29 mouse cellular contexts compared by ENCODE assay signal in the genomic region with DNA sequence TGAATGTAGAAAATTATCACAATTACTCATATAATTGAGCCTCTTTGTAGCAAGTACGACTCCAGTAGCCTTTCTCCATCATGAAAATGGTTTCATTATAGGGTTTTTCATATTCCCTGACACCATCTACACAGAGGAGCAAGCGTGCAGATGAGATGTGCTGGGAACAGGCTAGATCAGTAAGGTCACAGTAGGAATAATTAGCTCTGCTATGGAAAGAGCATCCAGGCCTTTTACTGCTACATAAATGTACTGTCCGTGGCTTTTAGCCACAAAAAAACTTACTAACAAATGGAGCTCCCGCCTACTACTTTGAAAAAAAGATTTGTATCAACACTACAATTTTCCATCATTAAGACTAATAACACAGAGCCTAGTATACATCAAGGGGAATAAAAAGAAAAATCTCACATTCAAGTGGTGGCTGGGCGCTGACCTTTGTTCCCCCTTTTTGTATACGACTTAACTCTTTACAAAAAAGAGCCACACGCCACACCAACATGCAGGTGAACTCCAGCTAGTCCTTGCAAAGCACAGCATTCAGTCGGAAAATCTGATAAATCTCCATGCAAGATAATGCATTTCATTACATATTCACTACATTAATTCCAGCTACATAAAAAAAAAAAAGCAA. TPM values are rescaled to one million over a fixed set of nuclear protein-coding genes. Genes with fewer than 3 reads are reported as not detected.
DNase-seq lines count a peak whose midpoint lies in the region; ATAC-seq and TF ChIP-seq lines count a peak whose summit lies in the region.
"Had no signal": no experiment of that assay in that cellular context is flagged by ENCODE, and none has a peak within 500 bp of the region (broad histone marks: within the 10 kb centered on the region; RNA-seq: fewer than 3 reads in every experiment).

No protein-coding gene starts in this region.

- no peak for TF ChIP-seq POLR2A in brain, embryonic 14.5 days (IDR thresholded peaks at IDR 0.05; ENCODE audit: borderline replicate concordance, extremely low read depth, insufficient read depth, insufficient read length, poor library complexity, severe bottlenecking)
- no peak for TF ChIP-seq POLR2A in kidney, adult 2 months (IDR thresholded peaks at IDR 0.05; ENCODE audit: low read depth, low read length)

- H3K27me3 ChIP-seq in hindbrain, embryonic 11.5 days (ENCODE audit: control insufficient read depth, insufficient read depth, low read length) = peaks cover 8% of the 10 kb centered on the region
- peaks cover 28% of the 10 kb centered on the region for H3K27me3 ChIP-seq in hindbrain, embryonic 16.5 days (replicated peaks; ENCODE audit: control insufficient read depth, insufficient read depth, low read length)
- peaks cover 21% of the 10 kb centered on the region for H3K27me3 ChIP-seq in forebrain, embryonic 11.5 days (ENCODE audit: control insufficient read depth, insufficient read depth, low read length)
- no peaks in the 10 kb centered on the region for H3K27me3 ChIP-seq in forebrain, embryonic 16.5 days (replicated peaks; ENCODE audit: control insufficient read depth, insufficient read depth, low read length)
- no peaks in the 10 kb centered on the region for H3K27me3 ChIP-seq in kidney, adult 2 months (replicated peaks; ENCODE audit: control insufficient read depth, insufficient read depth, low read length)

- H3K9ac ChIP-seq in hindbrain, embryonic 11.5 days (ENCODE audit: low read depth, low read length) = no peak overlapping the region
- no peak overlapping the region for H3K9ac ChIP-seq in hindbrain, embryonic 16.5 days (ENCODE audit: low read depth, low read length)
- H3K9ac ChIP-seq in forebrain, embryonic 11.5 days (ENCODE audit: low read length) = 0 out of 2 replicates have a peak overlapping the region, but pooled peaks have one; percentile 24
- H3K9ac ChIP-seq in forebrain, embryonic 16.5 days (replicated peaks; ENCODE audit: low read depth, low read length) = 0 out of 2 replicates have a peak overlapping the region, but pooled peaks have one; percentile 17
- H3K9ac ChIP-seq: embryonic facial prominence, embryonic 15.5 days; hindbrain, embryonic 13.5 days; limb, embryonic 15.5 days; liver, embryonic 13.5 days had no signal

- peak; percentile 53; the same call in 1 of the 2 replicates for ATAC-seq in hindbrain, embryonic 11.5 days (ENCODE audit: low FRiP score)
- ATAC-seq in hindbrain, embryonic 16.5 days = no peak
- peak; percentile 82 for ATAC-seq in forebrain, embryonic 11.5 days (replicated peaks; ENCODE audit: low FRiP score)
- peak; percentile 90 for ATAC-seq in forebrain, embryonic 16.5 days
- ATAC-seq in granulocyte monocyte progenitor cell, adult 5-6 weeks (replicated peaks; ENCODE audit: poor library complexity, severe bottlenecking) = no peak
- ATAC-seq: lung, postnatal 0 days had no signal

- H3K4me3 ChIP-seq in hindbrain, embryonic 11.5 days (ENCODE audit: low read depth, low read length) = no peak overlapping the region
- no peak overlapping the region for H3K4me3 ChIP-seq in hindbrain, embryonic 16.5 days (ENCODE audit: low read length)
- no peak overlapping the region for H3K4me3 ChIP-seq in forebrain, embryonic 11.5 days (ENCODE audit: low read depth, low read length)
- no peak overlapping the region for H3K4me3 ChIP-seq in forebrain, embryonic 16.5 days (replicated peaks; ENCODE audit: low read length)
- no peak overlapping the region for H3K4me3 ChIP-seq in kidney, adult 2 months (ENCODE audit: insufficient read depth, low read depth, low read length)
- H3K4me3 ChIP-seq: embryonic facial prominence, embryonic 15.5 days; hindbrain, embryonic 13.5 days; limb, embryonic 10.5 days; limb, embryonic 15.5 days; liver, embryonic 13.5 days; megakaryocyte, embryonic 14.5 days had no signal

- H3K9me3 ChIP-seq in hindbrain, embryonic 11.5 days (ENCODE audit: control insufficient read depth, low read length) = no peaks in the 10 kb centered on the region
- no peaks in the 10 kb centered on the region for H3K9me3 ChIP-seq in hindbrain, embryonic 16.5 days (ENCODE audit: control insufficient read depth, low read length)
- no peaks in the 10 kb centered on the region for H3K9me3 ChIP-seq in forebrain, embryonic 11.5 days (ENCODE audit: control insufficient read depth, low read length)
- no peaks in the 10 kb centered on the region for H3K9me3 ChIP-seq in forebrain, embryonic 16.5 days (ENCODE audit: control insufficient read depth, low read length)
- H3K9me3 ChIP-seq: embryonic facial prominence, embryonic 15.5 days; G1E; hindbrain, embryonic 13.5 days; limb, embryonic 10.5 days; limb, embryonic 15.5 days; liver, embryonic 13.5 days; megakaryocyte, embryonic 14.5 days had no signal

- H3K27ac ChIP-seq in hindbrain, embryonic 11.5 days (ENCODE audit: low read depth, low read length) = no peak overlapping the region
- H3K27ac ChIP-seq in hindbrain, embryonic 16.5 days (ENCODE audit: low read depth, low read length) = no peak overlapping the region
- peak overlapping the region; percentile 48 for H3K27ac ChIP-seq in forebrain, embryonic 11.5 days (ENCODE audit: low read depth, low read length)
- H3K27ac ChIP-seq in forebrain, embryonic 16.5 days (ENCODE audit: low read length) = peak overlapping the region; percentile 80
- no peak overlapping the region for H3K27ac ChIP-seq in kidney, adult 2 months (ENCODE audit: insufficient read depth, low read depth, low read length)
- H3K27ac ChIP-seq: embryonic facial prominence, embryonic 15.5 days; hindbrain, embryonic 13.5 days; limb, embryonic 10.5 days; limb, embryonic 15.5 days; liver, embryonic 13.5 days had no signal

- H3K36me3 ChIP-seq in hindbrain, embryonic 11.5 days (ENCODE audit: control insufficient read depth, insufficient read depth, low read length) = no peaks in the 10 kb centered on the region
- no peaks in the 10 kb centered on the region for H3K36me3 ChIP-seq in hindbrain, embryonic 16.5 days (ENCODE audit: control insufficient read depth, insufficient read depth, low read length)
- no peaks in the 10 kb centered on the region for H3K36me3 ChIP-seq in forebrain, embryonic 11.5 days (ENCODE audit: control insufficient read depth, insufficient read depth, low read length)
- H3K36me3 ChIP-seq in forebrain, embryonic 16.5 days (ENCODE audit: control insufficient read depth, insufficient read depth) = no peaks in the 10 kb centered on the region
- no peaks in the 10 kb centered on the region for H3K36me3 ChIP-seq in kidney, adult 2 months (ENCODE audit: control insufficient read depth, insufficient read depth, low read length)
- H3K36me3 ChIP-seq: embryonic facial prominence, embryonic 15.5 days; hindbrain, embryonic 13.5 days; limb, embryonic 10.5 days; limb, embryonic 15.5 days had no signal

- DNase-seq in hindbrain, embryonic 11.5 days (ENCODE audit: low spot score) = no peak
- DNase-seq in brain, embryonic 14.5 days (ENCODE audit: low read depth) = peak; percentile 90
- DNase-seq in forebrain, embryonic 11.5 days (ENCODE audit: low spot score) = no peak
- DNase-seq in kidney, adult 2 months = no peak
- DNase-seq: adrenal gland, adult 8-10 months; cerebellum, adult 8-10 months; cerebellum, postnatal 36 days; heart, postnatal 36 days; kidney, adult 9 months; kidney, postnatal 10 days; layer of hippocampus, postnatal 36 days; liver, embryonic 13.5 days; lung, adult 18-20 months; lung, postnatal 4 days; right cerebral cortex, adult 18-20 months; thymus, postnatal 4 days had no signal

- no peak overlapping the region for H3K4me2 ChIP-seq in hindbrain, embryonic 11.5 days (replicated peaks; ENCODE audit: low read depth, low read length)
- H3K4me2 ChIP-seq in hindbrain, embryonic 16.5 days (ENCODE audit: low read length) = no peak overlapping the region
- 0 out of 2 replicates have a peak overlapping the region, but pooled peaks have one; percentile 3 for H3K4me2 ChIP-seq in forebrain, embryonic 11.5 days (ENCODE audit: low read depth, low read length, severe bottlenecking)
- no peak overlapping the region for H3K4me2 ChIP-seq in forebrain, embryonic 16.5 days (ENCODE audit: low read length)
- H3K4me2 ChIP-seq: embryonic facial prominence, embryonic 15.5 days; hindbrain, embryonic 13.5 days; limb, embryonic 15.5 days; liver, embryonic 13.5 days had no signal

- WGBS in hindbrain, embryonic 11.5 days = 33% methylated on average over 8 of the region's 8 CpGs
- WGBS in hindbrain, embryonic 16.5 days = 46% methylated on average over 8 of the region's 8 CpGs
- WGBS in forebrain, embryonic 11.5 days = 16% methylated on average over 8 of the region's 8 CpGs
- 27% methylated on average over 8 of the region's 8 CpGs for WGBS in forebrain, embryonic 16.5 days
- 91% methylated on average over 8 of the region's 8 CpGs for WGBS in kidney, adult 2 months

- TF ChIP-seq CTCF in brain, embryonic 14.5 days (IDR thresholded peaks at IDR 0.05; ENCODE audit: borderline replicate concordance, extremely low read depth, insufficient read depth, insufficient read length) = no peak
- no peak for TF ChIP-seq CTCF in kidney, adult 2 months (conservative IDR thresholded peaks at IDR 0.05; ENCODE audit: insufficient read depth, insufficient read length, low read depth, low read length)

- H3K4me1 ChIP-seq in hindbrain, embryonic 11.5 days (replicated peaks; ENCODE audit: control insufficient read depth, insufficient read depth, low read length) = no peaks in the 10 kb centered on the region
- no peaks in the 10 kb centered on the region for H3K4me1 ChIP-seq in hindbrain, embryonic 16.5 days (ENCODE audit: control insufficient read depth, insufficient read depth, low read depth, low read length)
- peaks cover 16% of the 10 kb centered on the region for H3K4me1 ChIP-seq in forebrain, embryonic 11.5 days (replicated peaks; ENCODE audit: control insufficient read depth, insufficient read depth, low read length)
- H3K4me1 ChIP-seq in forebrain, embryonic 16.5 days (replicated peaks; ENCODE audit: control insufficient read depth, insufficient read depth, low read length) = peaks cover 18% of the 10 kb centered on the region; the same call in 1 of the 2 replicates
- H3K4me1 ChIP-seq in kidney, adult 2 months (ENCODE audit: control insufficient read depth, insufficient read depth, low read length) = no peaks in the 10 kb centered on the region
- H3K4me1 ChIP-seq: embryonic facial prominence, embryonic 15.5 days; limb, embryonic 15.5 days had no signal

RNA-seq across cellular contexts. Expression of gene Dlx1, which starts 10.3 kb away (rescaled TPM):
- polyA plus RNA-seq in hindbrain, embryonic 11.5 days (2014; fragmentation: Nextera tagmentation; extraction: Ambion mirVana) = 1.6 and 2.1 TPM in 2 replicates
- polyA plus RNA-seq in hindbrain, embryonic 16.5 days (2015; fragmentation: Nextera tagmentation; extraction: Ambion mirVana) = 0.09 and 9.5 TPM in 2 replicates
- polyA plus RNA-seq in brain, embryonic 14.5 days (2012; rRNA removed) = 93.3 and 265 TPM in 2 replicates
- polyA plus RNA-seq in forebrain, embryonic 11.5 days (2014; fragmentation: Nextera tagmentation; extraction: Ambion mirVana) = 118 and 133 TPM in 2 replicates
- 232 and 239 TPM in 2 replicates for polyA plus RNA-seq in forebrain, embryonic 16.5 days (2015; fragmentation: Nextera tagmentation; extraction: Ambion mirVana)
- total RNA-seq in granulocyte monocyte progenitor cell, adult 5-6 weeks (2014; fragmentation: Nextera tagmentation) = not detected in 2 replicates
- total RNA-seq in granulocyte monocyte progenitor cell, adult 5-6 weeks (2017) = not detected in 2 replicates
- 0.16 TPM in 1 of 2 replicates, not detected in the other for polyA plus RNA-seq in kidney, adult 2 months (2012; rRNA removed)
- total RNA-seq: monocyte, adult 5-6 weeks had no signal
- polyA plus RNA-seq: lung, postnatal 0 days; neural tube, embryonic 14.5 days had no signal

RNA-seq across cellular contexts. Expression of gene Dlx2, which starts 29.0 kb away (rescaled TPM):
- polyA plus RNA-seq in hindbrain, embryonic 11.5 days (2014; fragmentation: Nextera tagmentation; extraction: Ambion mirVana) = 1.9 and 2.2 TPM in 2 replicates
- polyA plus RNA-seq in hindbrain, embryonic 16.5 days (2015; fragmentation: Nextera tagmentation; extraction: Ambion mirVana) = 0.20 and 2.0 TPM in 2 replicates
- 32.8 and 48.3 TPM in 2 replicates for polyA plus RNA-seq in brain, embryonic 14.5 days (2012; rRNA removed)
- polyA plus RNA-seq in forebrain, embryonic 11.5 days (2014; fragmentation: Nextera tagmentation; extraction: Ambion mirVana) = 66.7 and 67.8 TPM in 2 replicates
- 45.2 and 49.8 TPM in 2 replicates for polyA plus RNA-seq in forebrain, embryonic 16.5 days (2015; fragmentation: Nextera tagmentation; extraction: Ambion mirVana)
- not detected in 2 replicates for total RNA-seq in granulocyte monocyte progenitor cell, adult 5-6 weeks (2014; fragmentation: Nextera tagmentation)
- total RNA-seq in granulocyte monocyte progenitor cell, adult 5-6 weeks (2017) = not detected in 2 replicates
- polyA plus RNA-seq in kidney, adult 2 months (2012; rRNA removed) = not detected in 2 replicates
- total RNA-seq: G1E; gastrocnemius, adult 8-10 months; heart, postnatal 36 days; monocyte, adult 5-6 weeks had no signal
- polyA plus RNA-seq: G1E; liver, embryonic 13.5 days; lung, postnatal 0 days; neural tube, embryonic 14.5 days had no signal

Comparison
In these comparisons a context has a peak if more than half of its experiments do, and no peak if none do; other contexts are left out.
1. ATAC-seq: peak in hindbrain, embryonic 11.5 days (single experiment), forebrain, embryonic 11.5 days (single experiment) and forebrain, embryonic 16.5 days (single experiment); none in hindbrain, embryonic 16.5 days (single experiment) and granulocyte monocyte progenitor cell, adult 5-6 weeks (single experiment).
2. H3K27ac ChIP-seq: peak in forebrain, embryonic 11.5 days (single experiment) and forebrain, embryonic 16.5 days (single experiment); none in hindbrain, embryonic 11.5 days (single experiment), hindbrain, embryonic 16.5 days (single experiment) and kidney, adult 2 months (single experiment).
3. H3K9ac ChIP-seq: peak in forebrain, embryonic 11.5 days (single experiment) and forebrain, embryonic 16.5 days (single experiment); none in hindbrain, embryonic 11.5 days (single experiment) and hindbrain, embryonic 16.5 days (single experiment).
4. RNA of gene Dlx2, which starts 29.0 kb away (polyA plus RNA-seq): 66.7 to 67.8 TPM in forebrain, embryonic 11.5 days, 45.2 to 49.8 TPM in forebrain, embryonic 16.5 days and 32.8 to 48.3 TPM in brain, embryonic 14.5 days; 1.9 to 2.2 TPM in hindbrain, embryonic 11.5 days, 0.20 to 2.0 TPM in hindbrain, embryonic 16.5 days and not detected in kidney, adult 2 months; every median in the first group is over 10 times any median in the second.